9 mouse cellular contexts compared by ENCODE assay signal in genomic region chr16:30397127-30398057, GRCm38 (mm10). TPM values are rescaled to one million over a fixed set of nuclear protein-coding genes. Genes with fewer than 3 reads are reported as not detected.
A peak's percentile ranks its signal among the peaks of the same experiment; 100 is the strongest.
DNase-seq lines count a peak whose midpoint lies in the region; ATAC-seq lines count a peak whose summit lies in the region.
"Had no signal": no experiment of that assay in that cellular context is flagged by ENCODE, and none has a peak within 500 bp of the region (broad histone marks: within the 10 kb centered on the region; RNA-seq: fewer than 3 reads in every experiment).

No protein-coding gene starts in this region.

- 17% methylated on average over 15 of the region's 15 CpGs for WGBS in kidney, embryonic 14.5 days

- no peak overlapping the region for H3K4me2 ChIP-seq in kidney, embryonic 14.5 days (replicated peaks; ENCODE audit: low read depth, low read length)

- no peaks in the 10 kb centered on the region for H3K36me3 ChIP-seq in kidney, embryonic 14.5 days (ENCODE audit: control insufficient read depth, insufficient read depth, low read length)

- H3K4me3 ChIP-seq in kidney, embryonic 14.5 days (ENCODE audit: low read length) = no peak overlapping the region
- H3K4me3 ChIP-seq: erythroblast, embryonic 14.5 days had no signal

- peak overlapping the region; percentile 51; the same call in 1 of the 2 replicates for H3K27ac ChIP-seq in kidney, embryonic 14.5 days (ENCODE audit: low read depth, low read length)

- peak; percentile 66; the same call in 1 of the 2 replicates for ATAC-seq in kidney, embryonic 14.5 days (ENCODE audit: low FRiP score, low TSS enrichment)
- ATAC-seq in megakaryocyte, adult 5-6 weeks (ENCODE audit: poor library complexity, severe bottlenecking) = peak; percentile 38

- no peaks in the 10 kb centered on the region for H3K27me3 ChIP-seq in kidney, embryonic 14.5 days (ENCODE audit: control insufficient read depth, insufficient read depth, low read length)

- no peaks in the 10 kb centered on the region; the same call in 1 of the 2 replicates for H3K9me3 ChIP-seq in kidney, embryonic 14.5 days (ENCODE audit: control insufficient read depth, low read length)

- peaks cover 12% of the 10 kb centered on the region; the same call in 1 of the 2 replicates for H3K4me1 ChIP-seq in kidney, embryonic 14.5 days (ENCODE audit: control insufficient read depth, insufficient read depth, low read length)

- H3K9ac ChIP-seq in kidney, embryonic 14.5 days (ENCODE audit: low read depth, low read length) = 0 out of 2 replicates have a peak overlapping the region, but pooled peaks have one; percentile 12

- DNase-seq in embryo, embryonic 10 days (ENCODE audit: low spot score) = peak; percentile 9
- no peak for DNase-seq in embryo, embryonic 9.5 days (ENCODE audit: extremely low spot score)
- DNase-seq in fat pad, adult 2 months (ENCODE audit: extremely low read depth, low read depth, low spot score) = peak; percentile 96
- no peak for DNase-seq in right cerebral cortex, adult 2 months (ENCODE audit: low spot score in 2 of 2)
- DNase-seq in left cerebral cortex, adult 8-10 months (ENCODE audit: low spot score in 2 of 2) = no peak
- no peak for DNase-seq in c-Kit-positive CD71-positive TER-119-positive erythroid progenitor cells, embryonic 14.5 days (ENCODE audit: low spot score)

RNA-seq across cellular contexts. Expression of gene Atp13a3, which starts 8.4 kb away (rescaled TPM):
- polyA plus RNA-seq in kidney, embryonic 14.5 days (2014; fragmentation: Nextera tagmentation; extraction: Ambion mirVana) = 13.5 and 20.2 TPM in 2 replicates
- 101 and 107 TPM in 2 replicates for total RNA-seq in megakaryocyte, adult 5-6 weeks (2015)
- total RNA-seq in megakaryocyte, adult 5-6 weeks (2017) = 85.2 and 87.7 TPM in 2 replicates
- total RNA-seq in left cerebral cortex, adult 8-10 months (2022) = 10 to 100 TPM; 64.3 to 76.4 (median 67.1) TPM

Comparison
In these comparisons a context has a peak if more than half of its experiments do, and no peak if none do; other contexts are left out.
1. DNase-seq: peak in embryo, embryonic 10 days (single experiment) and fat pad, adult 2 months (single experiment); none in embryo, embryonic 9.5 days (single experiment), right cerebral cortex, adult 2 months (0 of 2), left cerebral cortex, adult 8-10 months (0 of 2) and c-Kit-positive CD71-positive TER-119-positive erythroid progenitor cells, embryonic 14.5 days (single experiment).